Mouse (Mus musculus) lung, postnatal 0 days (tissue): ENCODE data around the gene 1110065P20Rik.

Experiments used
- CTCF ChIP-seq: IDR thresholded peaks from 2 replicates; pipeline ENCODE4 v1.5.1; 2016; ENCODE audit warnings: antibody characterized with exemption, mild to moderate bottlenecking
- EP300 ChIP-seq: IDR thresholded peaks from 2 replicates; pipeline ENCODE4 v1.6.1; 2016; ENCODE audit warnings: antibody characterized with exemption, mild to moderate bottlenecking, control low read depth

GRCm38 (mm10) chr4:124838035-124838700, 12.8 kb downstream of the 1110065P20Rik start:
- no peak for TF ChIP-seq CTCF
- no peak for TF ChIP-seq EP300
